Mouse (Mus musculus) CH12.LX (cell line): ENCODE results near the gene Strn. TPM values are rescaled to one million over a fixed set of nuclear protein-coding genes. Genes with fewer than 3 reads are reported as not detected.
A peak's percentile ranks its signal among the peaks of the same experiment; 100 is the strongest.

ENCODE experiments used
- DNase-seq: peaks from one replicate; pipeline ENCODE4 v3.0.0-alpha.2; 2013; ENCODE audit errors: extremely low read depth
- H3K27ac ChIP-seq: 2 replicates; pipeline ENCODE4 v1.5.1; 2012; ENCODE audit warnings: low read depth, mild to moderate bottlenecking, control low read depth, moderate library complexity; ENCODE audit not compliant: insufficient read depth
- H3K27me3 ChIP-seq: replicated peaks from 2 replicates; pipeline ENCODE3; 2012; ENCODE audit warnings: inconsistent platforms
- H3K36me3 ChIP-seq, 2 experiments: replicated peaks in 1 of 2; 2 replicates each; pipeline versions ENCODE3 to v1.6.1; 2012; ENCODE audit warnings: inconsistent platforms in 1 of 2, low read length in 1 of 2, mild to moderate bottlenecking in 1 of 2, mixed read lengths in 1 of 2, moderate library complexity in 1 of 2; ENCODE audit not compliant: control insufficient read depth in 1 of 2, insufficient read depth in 1 of 2
- H3K4me1 ChIP-seq, 2 experiments: 2 replicates each; pipeline ENCODE4 v1.6.1; 2012; ENCODE audit warnings: inconsistent platforms in 1 of 2, moderate library complexity in 1 of 2; ENCODE audit not compliant: insufficient read depth in 2 of 2, control insufficient read depth in 1 of 2
- H3K4me2 ChIP-seq: 2 replicates; pipeline ENCODE4 v1.6.1; 2012; ENCODE audit warnings: low read depth, mild to moderate bottlenecking, control low read depth; ENCODE audit not compliant: poor library complexity, insufficient read depth, severe bottlenecking
- H3K4me3 ChIP-seq, 3 experiments: fragments of 150-350 bp in 1 of 3; sonication (generic) in 1 of 3; replicated peaks in 1 of 3; 2 replicates each; pipeline versions ENCODE3 to v1.5.1; 2011 to 2012; ENCODE audit warnings: low read depth in 2 of 3, low read length in 2 of 3, mild to moderate bottlenecking in 2 of 3, moderate library complexity in 2 of 3, control low read depth in 1 of 3, improper control_type of control experiment in 1 of 3, inconsistent platforms in 1 of 3, mixed read lengths in 1 of 3; ENCODE audit not compliant: poor library complexity in 1 of 3
- H3K79me2 ChIP-seq: replicated peaks from 2 replicates; pipeline ENCODE4 v1.6.1; 2012; ENCODE audit warnings: mild to moderate bottlenecking, moderate library complexity; ENCODE audit not compliant: control insufficient read depth, poor library complexity, insufficient read depth, severe bottlenecking; ENCODE audit errors: extremely low read depth
- H3K9ac ChIP-seq: 2 replicates; pipeline ENCODE4 v1.6.1; 2012; ENCODE audit warnings: low read depth, mild to moderate bottlenecking, control low read depth, moderate library complexity; ENCODE audit not compliant: insufficient read depth
- H3K9me3 ChIP-seq: replicated peaks from 2 replicates; pipeline ENCODE3; 2012; ENCODE audit warnings: low read length, inconsistent platforms, mixed read lengths
- BHLHE40 ChIP-seq: IDR thresholded peaks from 2 replicates; pipeline ENCODE4 v1.6.1; 2011; ENCODE audit warnings: mild to moderate bottlenecking, low read depth, low read length, improper control_type of control experiment
- CHD1 ChIP-seq: IDR thresholded peaks from 2 replicates; pipeline ENCODE4 v1.6.1; 2012; ENCODE audit warnings: low read depth, low read length, improper control_type of control experiment, inconsistent platforms
- CTCF ChIP-seq, 2 experiments: IDR thresholded peaks in 1 of 2; conservative IDR thresholded peaks in 1 of 2; 2 replicates each; pipeline ENCODE4 v1.5.1; 2011 to 2012; ENCODE audit warnings: low read depth in 2 of 2, low read length in 2 of 2, improper control_type of control experiment in 1 of 2, inconsistent platforms in 1 of 2, mild to moderate bottlenecking in 1 of 2, moderate library complexity in 1 of 2
- E2F4 ChIP-seq: IDR thresholded peaks from 2 replicates; pipeline ENCODE4 v1.6.1; 2011; ENCODE audit warnings: low read depth, low read length, improper control_type of control experiment; ENCODE audit not compliant: insufficient replicate concordance
- EP300 ChIP-seq: IDR thresholded peaks from 2 replicates; pipeline ENCODE4 v1.6.1; 2011; ENCODE audit warnings: low read length, improper control_type of control experiment
- ETS1 ChIP-seq: conservative IDR thresholded peaks from 2 replicates; pipeline ENCODE4 v1.6.1; 2012; ENCODE audit warnings: low read depth, mild to moderate bottlenecking, inconsistent platforms, low read length, improper control_type of control experiment, moderate library complexity
- GABPA ChIP-seq: IDR thresholded peaks from 2 replicates; pipeline ENCODE4 v1.6.1; 2012; ENCODE audit warnings: low read depth, low read length, improper control_type of control experiment, inconsistent platforms; ENCODE audit not compliant: insufficient replicate concordance
- IRF4 ChIP-seq: IDR thresholded peaks from 2 replicates; pipeline ENCODE4 v1.6.1; 2014; ENCODE audit warnings: low read depth, mild to moderate bottlenecking, inconsistent platforms, low read length, improper control_type of control experiment
- JUN ChIP-seq: IDR thresholded peaks from 2 replicates; pipeline ENCODE4 v1.6.1; 2011; ENCODE audit warnings: low read depth, mild to moderate bottlenecking, low read length, improper control_type of control experiment, moderate library complexity; ENCODE audit not compliant: insufficient read depth
- JUND ChIP-seq: conservative IDR thresholded peaks from 2 replicates; pipeline ENCODE4 v1.6.1; 2011; ENCODE audit warnings: low read depth, low read length, improper control_type of control experiment
- MAFK ChIP-seq: IDR thresholded peaks from 2 replicates; pipeline ENCODE4 v1.6.1; 2011; ENCODE audit warnings: low read length, improper control_type of control experiment; ENCODE audit not compliant: insufficient replicate concordance
- MAX ChIP-seq: IDR thresholded peaks from 2 replicates; pipeline ENCODE4 v1.6.1; 2011; ENCODE audit warnings: low read length, improper control_type of control experiment
- MAZ ChIP-seq: IDR thresholded peaks from 2 replicates; pipeline ENCODE4 v1.6.1; 2012; ENCODE audit warnings: low read depth, mild to moderate bottlenecking, inconsistent platforms, low read length, improper control_type of control experiment, moderate library complexity
- MEF2A ChIP-seq: IDR thresholded peaks from 2 replicates; pipeline ENCODE4 v1.6.1; 2014; ENCODE audit warnings: low read depth, mild to moderate bottlenecking, inconsistent platforms, low read length, improper control_type of control experiment, borderline replicate concordance
- MYC ChIP-seq: IDR thresholded peaks from 2 replicates; pipeline ENCODE4 v1.6.1; 2011; ENCODE audit warnings: low read depth, mild to moderate bottlenecking, improper control_type of control experiment, low read length
- NELFE ChIP-seq: IDR thresholded peaks from 2 replicates; pipeline ENCODE4 v1.6.1; 2011; ENCODE audit warnings: low read depth, low read length, improper control_type of control experiment
- POLR2A ChIP-seq: IDR thresholded peaks from 2 replicates; pipeline ENCODE4 v1.6.1; 2011; ENCODE audit warnings: low read depth, mild to moderate bottlenecking, improper control_type of control experiment, low read length
- POLR2AphosphoS2 ChIP-seq: IDR thresholded peaks from 2 replicates; pipeline ENCODE4 v1.6.1; 2011; ENCODE audit warnings: low read depth, low read length, improper control_type of control experiment
- RAD21 ChIP-seq: IDR thresholded peaks from 2 replicates; pipeline ENCODE4 v1.6.1; 2011; ENCODE audit warnings: low read depth, mild to moderate bottlenecking, low read length, improper control_type of control experiment, moderate library complexity
- RCOR1 ChIP-seq: conservative IDR thresholded peaks from 2 replicates; pipeline ENCODE4 v1.6.1; 2012; ENCODE audit warnings: low read depth, mild to moderate bottlenecking, inconsistent platforms, low read length, improper control_type of control experiment
- SMC3 ChIP-seq: IDR thresholded peaks from 2 replicates; pipeline ENCODE4 v1.6.1; 2011; ENCODE audit warnings: low read depth, low read length, improper control_type of control experiment
- TBP ChIP-seq: conservative IDR thresholded peaks from 2 replicates; pipeline ENCODE4 v1.6.1; 2011; ENCODE audit warnings: low read depth, low read length, improper control_type of control experiment
- TCF12 ChIP-seq: IDR thresholded peaks from 2 replicates; pipeline ENCODE4 v1.6.1; 2014; ENCODE audit warnings: low read depth, mild to moderate bottlenecking, inconsistent platforms, low read length, improper control_type of control experiment
- UBTF ChIP-seq: IDR thresholded peaks from 2 replicates; pipeline ENCODE4 v1.6.1; 2012; ENCODE audit warnings: low read depth, mild to moderate bottlenecking, inconsistent platforms, low read length, improper control_type of control experiment, moderate library complexity
- USF1 ChIP-seq: IDR thresholded peaks from 2 replicates; pipeline ENCODE4 v1.6.1; 2014; ENCODE audit warnings: low read depth, mild to moderate bottlenecking, inconsistent platforms, low read length, improper control_type of control experiment
- ZC3H11A ChIP-seq: IDR thresholded peaks from 2 replicates; pipeline ENCODE4 v1.6.1; 2012; ENCODE audit warnings: low read depth, mild to moderate bottlenecking, inconsistent platforms, low read length, improper control_type of control experiment
- ZMIZ1 ChIP-seq: IDR thresholded peaks from 2 replicates; pipeline ENCODE4 v1.6.1; 2012; ENCODE audit warnings: low read depth, mild to moderate bottlenecking, inconsistent platforms, low read length, improper control_type of control experiment
- dilution Hi-C: fragments of 300-500 bp; cut with MboI; formaldehyde crosslinking; loops from 2 replicates; pipeline ENCODE4 v1.14.3; 2020; ENCODE audit warnings: low sequenced_read_pairs; ENCODE audit not compliant: extremely low pct_unique_long_range_greater_than_20kb, extremely low pct_ligation_motif_present
- in situ Hi-C: fragments of 300-500 bp; cut with MboI; formaldehyde crosslinking; loops from 3 replicates; pipeline ENCODE4 v1.14.3; 2019; ENCODE audit warnings: low sequenced_read_pairs, low pct_ligation_motif_present, low pct_unique_long_range_greater_than_20kb, mixed read lengths
- polyA plus RNA-seq: library from polyadenylated mRNA; unstranded; fragments of >175 nt; gene quantifications from 2 replicates; pipeline ENCODE4 v1.2.1, GENCODE M21; 2012; ENCODE audit warnings: low read depth; ENCODE audit not compliant: insufficient read length
- total RNA-seq, 2 experiments: library from RNA; depleted of rRNA; stranded (reverse); fragments of 300-350 nt in 1 of 2; fragments of >200 nt in 1 of 2; gene quantifications; 2 replicates each; pipeline ENCODE4 v1.2.3; 2012 to 2014

Gene Strn
- total and polyA plus RNA-seq, 3 experiments: 9.9 to 14.3 (median 12.3) TPM

DNA sequence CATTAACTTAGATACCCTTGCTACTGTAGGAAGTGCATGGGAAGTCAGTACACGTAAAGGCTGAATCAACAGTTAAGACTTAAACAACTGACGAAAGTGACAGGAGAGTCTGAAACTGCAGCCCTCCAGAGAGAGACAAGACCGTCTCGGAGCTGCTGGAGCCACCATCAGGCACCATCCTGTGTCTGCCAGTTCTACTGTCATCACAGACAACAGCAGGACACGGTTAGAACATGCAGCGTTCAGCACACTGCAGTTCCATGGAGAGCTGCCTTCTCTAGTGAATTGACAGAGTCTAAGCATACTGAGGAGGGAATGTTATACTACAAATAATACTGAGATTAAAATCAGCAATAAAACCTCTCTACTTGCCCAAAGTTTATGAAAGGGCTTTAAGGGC, 54.6 kb downstream of the Strn start:
- Histone ChIP-seq H3K79me2 (no peaks in the 10 kb centered on the region), H3K4me3 (no peak overlapping the region), H3K4me2 (no peak overlapping the region), H3K27ac (no peak overlapping the region), H3K36me3 (peaks cover 0 to 32% of the 10 kb centered on the region in 2 experiments), H3K4me1 (peaks cover 5 to 10% of the 10 kb centered on the region in 2 experiments; a peak in 2 of 4 replicates), H3K9me3 (no peaks in the 10 kb centered on the region), H3K9ac (no peak overlapping the region), H3K27me3 (no peaks in the 10 kb centered on the region)
- TF ChIP-seq MAX: no peak
- no peak for TF ChIP-seq CTCF (conservative IDR thresholded peaks at IDR 0.05 in 1 of 2, IDR thresholded peaks at IDR 0.05 in 1 of 2; ENCODE audit: low read depth in 2 of 2, low read length in 2 of 2)
- no peak for TF ChIP-seq JUN
- no peak for TF ChIP-seq MEF2A
- no peak for TF ChIP-seq JUND
- no peak for DNase-seq
- dilution Hi-C loops (no loop called here), in situ Hi-C loops (no loop called here)

DNA sequence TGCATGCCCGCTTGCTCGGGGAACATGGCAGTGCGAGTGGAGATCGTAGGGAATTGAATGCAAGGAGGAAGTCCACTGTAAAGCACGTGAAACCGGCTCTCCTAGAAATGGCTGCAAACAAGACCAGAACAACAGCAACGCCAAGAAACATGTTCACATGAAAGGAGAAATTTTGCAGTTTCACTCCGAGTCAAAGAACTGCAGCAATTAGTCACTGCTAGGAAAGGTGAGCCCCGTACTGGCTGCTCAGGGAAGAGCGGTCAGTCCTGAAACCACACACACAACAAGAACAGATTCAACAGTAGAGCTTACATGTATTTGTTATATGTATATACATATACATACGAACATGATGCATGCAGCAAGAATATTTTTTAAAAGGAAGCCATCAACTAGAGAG, 57.5 kb downstream of the Strn start:
- TF ChIP-seq EP300 (peak; percentile 54; the same call in 1 of the 2 replicates), NELFE (no peak), CHD1 (no peak), IRF4 (peak; percentile 69), MYC (no peak), ETS1 (no peak), BHLHE40 (peak; percentile 30; the same call in 1 of the 2 replicates), SMC3 (no peak)
- TF ChIP-seq, all 38 proteins: peak for 3

DNA sequence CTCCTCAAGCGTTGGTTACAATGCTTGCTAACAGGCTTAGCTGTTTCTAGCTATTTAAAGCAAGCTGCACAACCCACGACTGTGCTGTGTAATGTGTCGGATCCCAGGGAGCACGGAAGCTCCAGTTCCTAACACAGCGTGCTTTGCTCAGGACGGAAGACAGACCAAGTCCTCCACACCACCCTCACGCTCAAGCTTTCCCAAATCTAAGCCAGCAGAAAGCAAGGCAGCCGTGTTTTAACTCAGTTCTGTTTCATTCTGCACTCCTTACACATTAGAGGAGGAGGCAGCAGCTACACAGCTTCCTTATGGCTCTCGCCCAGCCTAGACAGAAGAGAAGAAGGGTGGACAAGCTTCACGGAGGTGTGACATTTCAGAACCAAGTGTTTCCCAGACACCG, 60.2 kb downstream of the Strn start:
- H3K4me2 ChIP-seq: no peak overlapping the region
- H3K27ac ChIP-seq: no peak overlapping the region
- dilution Hi-C loops: no loop called here
- TF ChIP-seq TBP (no peak), MAFK (no peak), UBTF (no peak), ETS1 (no peak), RCOR1 (no peak), TCF12 (no peak), POLR2AphosphoS2 (no peak), MAZ (no peak), NELFE (no peak), ZC3H11A (no peak), EP300 (no peak), GABPA (no peak), RAD21 (no peak), E2F4 (no peak), USF1 (no peak), CHD1 (no peak), ZMIZ1 (no peak), POLR2A (no peak)
- TF ChIP-seq, all 38 proteins: peak for 0
- Histone ChIP-seq H3K4me1 (peaks cover 5 to 10% of the 10 kb centered on the region in 2 experiments; a peak in 2 of 4 replicates), H3K4me3 (no peak overlapping the region), H3K79me2 (no peaks in the 10 kb centered on the region), H3K36me3 (peaks cover 0 to 44% of the 10 kb centered on the region in 2 experiments), H3K27me3 (no peaks in the 10 kb centered on the region), H3K9me3 (no peaks in the 10 kb centered on the region), H3K9ac (no peak overlapping the region)
- DNase-seq: no peak
- in situ Hi-C loops: no loop called here

More for the DNA sequence above, 57.5 kb downstream of the Strn start:
- no peak overlapping the region for H3K27ac ChIP-seq
- H3K27me3 ChIP-seq: no peaks in the 10 kb centered on the region
- no peak for DNase-seq
- H3K36me3 ChIP-seq: peaks cover 0 to 38% of the 10 kb centered on the region in 2 experiments
- H3K9me3 ChIP-seq: no peaks in the 10 kb centered on the region
- H3K4me2 ChIP-seq: no peak overlapping the region
- H3K9ac ChIP-seq: no peak overlapping the region
- in situ Hi-C loops: no loop called here
- H3K79me2 ChIP-seq: no peaks in the 10 kb centered on the region
- dilution Hi-C loops: no loop called here
- no peak overlapping the region for H3K4me3 ChIP-seq
- H3K4me1 ChIP-seq: peaks cover 5 to 10% of the 10 kb centered on the region in 2 experiments; a peak in 2 of 4 replicates
